Mouse (Mus musculus) kidney, embryonic 16.5 days (tissue): ENCODE measurements around the gene Pde4b. TPM values are rescaled to one million over a fixed set of nuclear protein-coding genes. Genes with fewer than 3 reads are reported as not detected.

Experiments
- ATAC-seq: fragments of 200-750 bp; cut with Nextera tagmentation; 2 replicates; pipeline ENCODE4 v1.8.0; 2017; ENCODE audit warnings: moderate TSS enrichment; ENCODE audit not compliant: low FRiP score, low TSS enrichment
- H3K27ac ChIP-seq: fragments of 300-500 bp; sonication (generic); 2 replicates; pipeline ENCODE4 v1.5.1; 2014; ENCODE audit warnings: low read length
- H3K27me3 ChIP-seq: fragments of 300-500 bp; sonication (generic); 2 replicates; pipeline ENCODE4 v1.6.1; 2014; ENCODE audit warnings: low read length, control low read depth, mixed read lengths; ENCODE audit not compliant: insufficient read depth
- H3K36me3 ChIP-seq: fragments of 300-500 bp; sonication (generic); 2 replicates; pipeline ENCODE4 v1.6.1; 2014; ENCODE audit warnings: low read length, control low read depth, mixed read lengths; ENCODE audit not compliant: insufficient read depth
- H3K4me1 ChIP-seq: fragments of 300-500 bp; sonication (generic); 2 replicates; pipeline ENCODE4 v1.6.1; 2014; ENCODE audit warnings: low read length, control low read depth, mixed read lengths; ENCODE audit not compliant: insufficient read depth
- H3K4me2 ChIP-seq: fragments of 300-500 bp; sonication (generic); replicated peaks from 2 replicates; pipeline ENCODE4 v1.6.1; 2014; ENCODE audit warnings: low read depth, low read length
- H3K4me3 ChIP-seq: fragments of 300-500 bp; sonication (generic); 2 replicates; pipeline ENCODE4 v1.5.1; 2014; ENCODE audit warnings: mild to moderate bottlenecking, low read length
- H3K9ac ChIP-seq: fragments of 300-500 bp; sonication (generic); replicated peaks from 2 replicates; pipeline ENCODE4 v1.6.1; 2014; ENCODE audit warnings: low read length
- H3K9me3 ChIP-seq: fragments of 300-500 bp; sonication (generic); 2 replicates; pipeline ENCODE4 v1.6.1; 2016; ENCODE audit warnings: low read length, control low read depth
- WGBS: fragments of 180-500 bp; shearing (Covaris S2); extraction: QIAGEN DNeasy Blood & Tissue Kit; methylation state at CpG from one replicate; pipeline ENCODE4 v1.1.7; 2014; 5-methylcytosine and 5-hydroxymethylcytosine counted together
- polyA plus RNA-seq: library from polyadenylated mRNA; unstranded; fragments of >200 nt; fragmentation: Nextera tagmentation; extraction: Ambion mirVana; gene quantifications from 2 replicates; pipeline ENCODE4 v1.2.1, GENCODE M21; 2015

Pde4b gene
- polyA plus RNA-seq, 1 experiment from 2014 or later = 15.5 TPM

GRCm38 (mm10) chr4:102564286-102564685 is 476.9 kb downstream of the Pde4b start:
- 87% methylated on average over 3 of the region's 3 CpGs for WGBS
- Histone ChIP-seq H3K9me3 (no peaks in the 10 kb centered on the region), H3K36me3 (no peaks in the 10 kb centered on the region), H3K4me2 (no peak overlapping the region), H3K9ac (no peak overlapping the region), H3K4me3 (no peak overlapping the region), H3K27me3 (no peaks in the 10 kb centered on the region), H3K27ac (no peak overlapping the region), H3K4me1 (peaks cover 21% of the 10 kb centered on the region)
- ATAC-seq = no peak

- no peak overlapping the region for H3K27ac ChIP-seq
- no peak overlapping the region for H3K4me3 ChIP-seq
- no peaks in the 10 kb centered on the region for H3K9me3 ChIP-seq
- no peak overlapping the region for H3K9ac ChIP-seq
- H3K27me3 ChIP-seq = no peaks in the 10 kb centered on the region
- H3K36me3 ChIP-seq = no peaks in the 10 kb centered on the region
- no peak for ATAC-seq
- 40% methylated on average over 1 of the region's 1 CpGs for WGBS
- H3K4me2 ChIP-seq = no peak overlapping the region
- peaks cover 31% of the 10 kb centered on the region for H3K4me1 ChIP-seq
Observed at GRCm38 (mm10) chr4:102566421-102566820, 479.1 kb downstream of the Pde4b start.

DNA sequence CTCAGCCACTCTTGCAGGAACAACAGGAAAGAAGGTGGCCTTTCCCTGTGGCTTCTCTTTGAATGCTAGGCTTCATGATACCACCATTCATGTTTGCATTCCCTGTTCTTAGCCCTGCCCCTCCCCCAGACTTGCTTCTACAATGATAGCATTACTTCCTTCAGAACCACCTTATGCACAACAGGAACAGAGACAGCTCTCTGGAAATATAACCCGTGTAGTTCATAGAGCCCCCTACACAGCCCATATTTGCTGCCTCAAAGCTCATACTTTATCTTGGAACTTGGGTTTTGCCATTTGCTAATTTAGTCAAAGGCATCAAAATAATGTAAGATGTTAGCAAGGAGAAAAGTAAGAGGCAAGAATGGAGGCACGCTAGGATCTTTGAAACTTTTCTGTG is 479.8 kb downstream of the Pde4b start:
- Histone ChIP-seq H3K4me1 (peaks cover 31% of the 10 kb centered on the region), H3K9ac (no peak overlapping the region), H3K27ac (no peak overlapping the region; the same call in 1 of the 2 replicates), H3K27me3 (peaks cover 4% of the 10 kb centered on the region; the same call in 1 of the 2 replicates), H3K9me3 (no peaks in the 10 kb centered on the region), H3K4me3 (no peak overlapping the region), H3K36me3 (no peaks in the 10 kb centered on the region), H3K4me2 (no peak overlapping the region)
- 49% methylated on average over 2 of the region's 2 CpGs for WGBS
- ATAC-seq = no peak

DNA sequence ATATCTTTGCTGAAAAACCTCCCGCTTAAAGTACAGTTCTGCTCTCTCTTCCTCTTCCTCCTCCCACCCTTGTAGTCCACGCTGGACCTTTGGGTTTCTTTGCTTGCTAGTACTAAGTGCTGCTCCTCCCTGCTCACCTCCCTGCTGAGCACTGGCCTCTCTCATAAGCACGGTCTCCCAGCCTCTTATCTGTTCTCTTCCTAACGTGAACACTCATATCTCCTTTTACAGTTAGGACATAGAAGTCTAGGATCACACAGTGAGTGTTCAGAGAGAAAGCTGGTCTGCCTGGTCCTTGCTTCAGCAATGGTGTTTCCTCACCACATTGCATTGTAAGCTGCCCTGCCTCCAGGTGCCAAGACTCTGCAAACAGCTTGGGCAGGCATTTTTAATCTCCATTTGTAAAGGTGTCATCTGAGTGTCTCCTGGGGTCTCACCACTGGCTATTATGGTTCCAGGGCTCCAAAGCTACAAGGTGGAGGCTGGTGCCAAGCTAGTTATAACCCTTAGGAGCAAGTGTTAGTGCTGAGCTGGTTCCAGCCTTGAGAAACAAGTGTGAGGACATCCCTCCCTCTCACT is 480.4 kb downstream of the Pde4b start:
- Histone ChIP-seq H3K27ac (peak overlapping the region; percentile 11), H3K4me2 (no peak overlapping the region), H3K9me3 (no peaks in the 10 kb centered on the region), H3K27me3 (peaks cover 4% of the 10 kb centered on the region; the same call in 1 of the 2 replicates), H3K4me3 (no peak overlapping the region), H3K36me3 (no peaks in the 10 kb centered on the region), H3K9ac (no peak overlapping the region), H3K4me1 (peaks cover 31% of the 10 kb centered on the region)
- ATAC-seq = no peak
- WGBS = 42% methylated on average over 4 of the region's 4 CpGs

DNA sequence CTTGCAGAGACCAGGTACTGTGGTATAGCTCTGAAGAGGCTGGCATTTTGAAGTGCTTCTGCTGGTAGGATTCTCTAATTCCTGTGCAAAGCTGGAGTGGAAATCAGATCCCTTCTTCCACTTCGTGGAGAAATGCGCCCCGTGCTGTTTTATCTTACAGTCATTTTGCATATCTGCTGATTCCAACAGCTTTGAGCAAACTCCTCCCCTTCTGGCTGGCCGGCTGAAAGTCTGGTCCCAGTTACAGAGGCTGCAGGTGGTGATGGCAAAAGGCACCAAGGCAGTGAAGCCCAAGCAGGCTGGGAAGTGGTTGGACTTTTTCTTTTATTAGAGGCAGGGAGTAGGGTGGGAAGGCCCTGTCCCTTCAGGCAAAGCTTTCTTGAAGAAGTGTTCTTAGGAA is 481.2 kb downstream of the Pde4b start:
- Histone ChIP-seq H3K4me3 (peak overlapping the region; percentile 1; the same call in 1 of the 2 replicates), H3K9ac (no peak overlapping the region; the same call in 1 of the 2 replicates), H3K27me3 (peaks cover 4% of the 10 kb centered on the region; the same call in 1 of the 2 replicates), H3K4me1 (peaks cover 33% of the 10 kb centered on the region), H3K4me2 (peak overlapping the region; percentile 44), H3K36me3 (no peaks in the 10 kb centered on the region), H3K9me3 (no peaks in the 10 kb centered on the region), H3K27ac (peak overlapping the region; percentile 81)
- peak; percentile 40; the same call in 1 of the 2 replicates for ATAC-seq
- 3% methylated on average over 4 of the region's 4 CpGs for WGBS

DNA sequence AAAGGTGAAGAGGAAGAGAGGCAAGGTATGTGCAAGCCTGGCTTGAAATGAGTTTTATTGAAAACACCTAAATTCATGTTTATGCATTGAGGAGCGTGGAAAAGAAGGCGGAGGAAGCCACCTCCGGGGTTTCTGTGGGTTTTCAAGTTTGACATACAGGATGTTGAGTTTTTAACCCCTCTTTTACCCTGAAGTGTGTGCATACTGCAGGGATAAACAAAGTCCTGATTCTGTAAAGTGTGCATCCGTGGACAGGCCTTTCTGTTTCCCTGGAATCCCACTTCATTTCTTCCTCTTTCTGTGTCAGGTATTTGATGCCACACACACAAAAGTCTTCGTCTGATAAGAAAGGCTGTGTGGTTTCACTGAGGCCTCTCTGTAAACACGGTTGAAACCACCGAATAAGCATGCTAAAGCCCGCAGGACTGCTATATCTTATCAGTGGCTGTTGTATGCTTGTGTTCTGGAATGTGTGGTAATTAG is 481.8 kb downstream of the Pde4b start:
- Histone ChIP-seq H3K27ac (peak overlapping the region; percentile 81), H3K9ac (peak overlapping the region; percentile 36), H3K27me3 (peaks cover 4% of the 10 kb centered on the region; the same call in 1 of the 2 replicates), H3K4me3 (peak overlapping the region; percentile 1), H3K9me3 (no peaks in the 10 kb centered on the region), H3K4me1 (peaks cover 39% of the 10 kb centered on the region), H3K36me3 (no peaks in the 10 kb centered on the region), H3K4me2 (peak overlapping the region; percentile 44)
- 20% methylated on average over 8 of the region's 8 CpGs for WGBS
- no peak for ATAC-seq

GRCm38 (mm10) chr4:102569950-102570765 is 482.8 kb downstream of the Pde4b start:
- Histone ChIP-seq H3K4me3 (peak overlapping the region; percentile 67), H3K9me3 (no peaks in the 10 kb centered on the region), H3K4me2 (peak overlapping the region; percentile 87), H3K27me3 (peaks cover 4% of the 10 kb centered on the region; the same call in 1 of the 2 replicates), H3K9ac (peak overlapping the region; percentile 84), H3K27ac (peak overlapping the region; percentile 93), H3K36me3 (no peaks in the 10 kb centered on the region), H3K4me1 (peaks cover 41% of the 10 kb centered on the region)
- peak; percentile 81 for ATAC-seq
- under 1% methylated on average over 20 of the region's 20 CpGs for WGBS

- Histone ChIP-seq H3K36me3 (no peaks in the 10 kb centered on the region), H3K9ac (peak overlapping the region; percentile 84), H3K4me1 (peaks cover 41% of the 10 kb centered on the region), H3K27me3 (peaks cover 4% of the 10 kb centered on the region; the same call in 1 of the 2 replicates), H3K9me3 (no peaks in the 10 kb centered on the region), H3K4me2 (peak overlapping the region; percentile 87), H3K27ac (peak overlapping the region; percentile 93), H3K4me3 (peak overlapping the region; percentile 67)
- ATAC-seq = peak; percentile 44
- 3% methylated on average over 20 of the region's 20 CpGs for WGBS
Observed at GRCm38 (mm10) chr4:102570766-102571411, 483.5 kb downstream of the Pde4b start.

DNA sequence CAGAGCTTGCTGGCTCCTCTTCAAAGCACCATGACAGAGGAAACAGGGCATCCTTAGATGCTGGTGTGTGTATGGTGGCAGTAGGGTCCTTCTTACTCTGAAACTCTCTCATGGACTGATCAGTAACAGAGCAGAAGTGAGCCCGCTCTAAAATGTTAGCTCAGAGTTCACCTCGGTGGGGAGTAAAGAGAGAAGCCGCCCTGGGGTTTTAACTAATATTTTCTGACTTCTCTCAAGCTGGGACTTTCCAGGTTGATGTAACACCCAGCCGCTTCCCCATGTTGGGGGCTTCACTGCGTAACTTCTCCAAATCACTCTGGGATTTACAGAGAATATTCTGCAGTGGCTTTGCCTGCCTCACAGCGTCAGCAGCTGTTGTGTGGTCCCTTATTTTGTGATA is 484.7 kb downstream of the Pde4b start:
- 61% methylated on average over 6 of the region's 6 CpGs for WGBS
- Histone ChIP-seq H3K27ac (no peak overlapping the region), H3K4me3 (peak overlapping the region; percentile 39), H3K4me1 (peaks cover 46% of the 10 kb centered on the region), H3K9me3 (no peaks in the 10 kb centered on the region), H3K36me3 (no peaks in the 10 kb centered on the region), H3K4me2 (peak overlapping the region; percentile 49), H3K9ac (peak overlapping the region; percentile 55), H3K27me3 (peaks cover 4% of the 10 kb centered on the region; the same call in 1 of the 2 replicates)
- ATAC-seq = no peak
